ENCODE assay signal across 17 mouse cellular contexts in genomic region chr16:76357155-76357554, GRCm38 (mm10).
"Had no signal": no experiment of that assay in that cellular context is flagged by ENCODE, and none has a peak within 500 bp of the region (broad histone marks: within the 10 kb centered on the region; RNA-seq: fewer than 3 reads in every experiment).

No protein-coding gene starts in this region.

- H3K9me3 ChIP-seq: limb, embryonic 10.5 days; limb, embryonic 13.5 days; liver, embryonic 13.5 days had no signal

- H3K4me3 ChIP-seq: layer of hippocampus, adult 2 months; limb, embryonic 10.5 days; limb, embryonic 13.5 days; liver, embryonic 13.5 days had no signal

- H3K4me2 ChIP-seq: liver, embryonic 13.5 days; midbrain, embryonic 11.5 days had no signal

- H3K27me3 ChIP-seq: limb, embryonic 13.5 days; liver, embryonic 13.5 days had no signal

- DNase-seq: kidney, postnatal 25 days; layer of hippocampus, adult 9-11 months; liver, embryonic 13.5 days; lung, adult 2 months; lung, postnatal 14 days; lung, postnatal 4 days; midbrain, embryonic 14.5 days; right cerebral cortex, adult 18-20 months; right cerebral cortex, postnatal 14 days; thymus, adult 18-20 months; thymus, postnatal 14 days; thymus, postnatal 4 days had no signal

- H3K9ac ChIP-seq: limb, embryonic 13.5 days; liver, embryonic 13.5 days had no signal

- H3K27ac ChIP-seq: kidney, postnatal 0 days; layer of hippocampus, adult 2 months; limb, embryonic 10.5 days; limb, embryonic 13.5 days; liver, embryonic 13.5 days had no signal
